Mouse (Mus musculus) small intestine, adult 2 months (tissue): ENCODE data around the gene St8sia2. TPM values are rescaled to one million over a fixed set of nuclear protein-coding genes. Genes with fewer than 3 reads are reported as not detected.

Source experiments
- H3K27ac ChIP-seq: fragments of 200-500 bp; 2 replicates; pipeline ENCODE4 v1.5.1; 2012; ENCODE audit warnings: low read depth, low read length, control low read depth, inconsistent platforms; ENCODE audit not compliant: insufficient read depth
- H3K27me3 ChIP-seq: fragments of 200-500 bp; 2 replicates; pipeline ENCODE4 v1.6.1; 2012; ENCODE audit warnings: mild to moderate bottlenecking, moderate library complexity, low read length, inconsistent platforms; ENCODE audit not compliant: control insufficient read depth, insufficient read depth
- H3K36me3 ChIP-seq: fragments of 200-500 bp; 2 replicates; pipeline ENCODE4 v1.6.1; 2012; ENCODE audit warnings: mild to moderate bottlenecking, low read length, control low read depth, inconsistent platforms; ENCODE audit not compliant: control insufficient read depth, insufficient read depth
- H3K4me1 ChIP-seq: fragments of 200-500 bp; 2 replicates; pipeline ENCODE4 v1.6.1; 2012; ENCODE audit warnings: low read length, inconsistent platforms, mixed read lengths; ENCODE audit not compliant: control insufficient read depth, insufficient read depth, insufficient read length
- H3K4me3 ChIP-seq: fragments of 200-500 bp; 2 replicates; pipeline ENCODE4 v1.5.1; 2012; ENCODE audit warnings: low read depth, mild to moderate bottlenecking, control low read depth, inconsistent platforms, low read length, moderate library complexity
- CTCF ChIP-seq: fragments of 200-500 bp; IDR thresholded peaks from 2 replicates; pipeline ENCODE4 v1.5.1; 2012; ENCODE audit warnings: low read depth, mild to moderate bottlenecking, control low read depth, inconsistent platforms, low read length, moderate library complexity, mixed read lengths; ENCODE audit not compliant: insufficient replicate concordance, insufficient read length; ENCODE audit errors: extremely low read depth
- POLR2A ChIP-seq: fragments of 200-500 bp; IDR thresholded peaks from 2 replicates; pipeline ENCODE4 v1.6.1; 2012; ENCODE audit warnings: low read depth, mild to moderate bottlenecking, control low read depth, inconsistent platforms, low read length, moderate library complexity
- WGBS: fragments of 180-500 bp; shearing (Covaris S2); methylation state at CpG from one replicate; pipeline ENCODE4 v1.1.7; 2018; 5-methylcytosine and 5-hydroxymethylcytosine counted together
- polyA plus RNA-seq: library from polyadenylated mRNA; depleted of rRNA; stranded (reverse); fragments of >200 nt; gene quantifications from 2 replicates; pipeline ENCODE4 v1.2.3, GENCODE M21; 2012

The St8sia2 gene
- polyA plus RNA-seq, 1 experiment: 0.18 TPM

DNA sequence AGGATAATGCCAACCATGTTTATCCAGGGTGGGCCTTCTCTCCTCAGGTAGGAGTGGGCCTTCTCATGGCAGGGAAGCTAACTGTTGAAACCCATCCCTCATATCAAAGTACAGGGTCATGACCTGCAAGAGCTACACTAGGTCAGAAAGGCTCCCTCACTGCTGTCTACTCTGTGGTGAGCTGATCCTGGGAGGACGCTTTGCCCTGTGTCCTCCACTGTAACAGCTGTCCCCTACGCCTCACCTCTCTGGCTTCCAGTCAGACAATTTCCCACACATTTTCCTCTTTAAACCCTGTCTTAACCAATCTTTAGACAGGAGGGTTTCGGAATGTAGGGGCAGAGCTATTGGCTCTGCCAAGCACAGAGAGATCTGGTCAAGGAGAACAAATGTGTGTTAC, 48.3 kb downstream of the St8sia2 start:
- WGBS: 89% methylated on average over 3 of the region's 3 CpGs
- Histone ChIP-seq H3K27ac (no peak overlapping the region), H3K4me1 (no peaks in the 10 kb centered on the region), H3K27me3 (no peaks in the 10 kb centered on the region), H3K36me3 (no peaks in the 10 kb centered on the region), H3K4me3 (no peak overlapping the region)
- TF ChIP-seq CTCF (no peak), POLR2A (no peak)

DNA sequence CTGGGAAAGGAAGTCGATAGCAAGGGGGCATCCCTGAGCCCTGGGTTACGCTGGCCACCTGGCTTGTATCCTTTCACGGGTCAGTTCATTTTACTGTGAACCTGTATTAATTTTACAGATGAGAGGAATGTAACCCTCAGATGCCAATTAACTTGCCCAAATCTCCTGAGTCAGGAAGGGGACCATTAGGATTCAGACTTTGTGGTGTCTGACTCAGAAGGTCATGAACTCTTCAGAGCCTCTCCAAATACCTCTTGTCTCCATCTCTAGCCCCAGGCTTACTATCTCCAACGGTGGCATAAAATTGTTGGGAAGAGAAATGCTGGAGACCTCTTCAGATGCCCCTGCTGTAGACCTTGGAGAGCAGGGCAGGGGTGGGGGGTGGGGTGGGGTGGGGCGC, 51.1 kb downstream of the St8sia2 start:
- 75% methylated on average over 5 of the region's 5 CpGs for WGBS
- Histone ChIP-seq H3K36me3 (no peaks in the 10 kb centered on the region), H3K4me1 (no peaks in the 10 kb centered on the region), H3K27ac (no peak overlapping the region), H3K27me3 (no peaks in the 10 kb centered on the region), H3K4me3 (no peak overlapping the region)
- TF ChIP-seq CTCF (no peak), POLR2A (no peak)

DNA sequence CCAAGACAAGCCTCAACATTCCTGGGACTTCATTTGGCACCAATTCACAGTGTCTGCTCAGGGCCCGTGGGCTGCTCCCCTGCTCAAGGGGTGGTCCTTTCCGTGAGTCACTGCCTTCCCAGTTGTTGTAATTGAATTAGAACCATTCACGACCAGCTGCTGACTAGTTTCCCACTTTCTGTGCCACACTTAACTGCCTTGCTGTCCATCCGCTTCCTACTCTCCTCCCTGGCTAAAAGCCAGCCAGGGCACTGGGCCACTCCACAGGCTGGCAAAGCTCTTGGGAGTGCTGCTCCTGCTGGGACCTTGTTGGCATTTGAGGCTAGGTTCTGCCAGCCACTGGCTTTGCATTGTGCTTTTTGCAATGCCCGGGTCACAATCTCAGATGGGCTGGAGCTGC, 59.0 kb downstream of the St8sia2 start:
- Histone ChIP-seq H3K27ac (no peak overlapping the region), H3K36me3 (no peaks in the 10 kb centered on the region), H3K27me3 (no peaks in the 10 kb centered on the region), H3K4me1 (no peaks in the 10 kb centered on the region), H3K4me3 (no peak overlapping the region)
- TF ChIP-seq POLR2A (no peak), CTCF (no peak)
- 59% methylated on average over 5 of the region's 5 CpGs for WGBS

DNA sequence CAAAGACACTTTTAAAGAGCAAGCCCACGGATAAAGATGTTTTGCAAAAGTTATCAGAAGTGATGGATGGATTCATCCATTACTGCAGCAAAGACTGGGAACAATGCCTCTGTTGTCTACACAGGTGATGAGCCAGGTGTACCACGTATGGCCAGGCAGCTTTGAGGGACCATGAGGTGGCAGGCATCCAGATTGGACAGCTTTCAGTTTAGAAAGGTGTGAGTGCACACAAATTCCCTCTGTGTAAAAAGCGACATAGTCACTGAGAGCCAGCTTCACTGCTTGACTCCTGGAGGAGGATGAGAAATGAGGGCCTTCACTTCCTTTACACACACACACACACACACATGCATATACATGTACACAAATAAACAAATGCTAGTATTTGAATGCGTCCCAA, 60.4 kb downstream of the St8sia2 start:
- H3K4me3 ChIP-seq: no peak overlapping the region
- H3K4me1 ChIP-seq: no peaks in the 10 kb centered on the region
- H3K27me3 ChIP-seq: no peaks in the 10 kb centered on the region
- TF ChIP-seq POLR2A: no peak
- TF ChIP-seq CTCF: no peak
- no peak overlapping the region for H3K27ac ChIP-seq
- WGBS: 77% methylated on average over 4 of the region's 4 CpGs
- H3K36me3 ChIP-seq: no peaks in the 10 kb centered on the region

DNA sequence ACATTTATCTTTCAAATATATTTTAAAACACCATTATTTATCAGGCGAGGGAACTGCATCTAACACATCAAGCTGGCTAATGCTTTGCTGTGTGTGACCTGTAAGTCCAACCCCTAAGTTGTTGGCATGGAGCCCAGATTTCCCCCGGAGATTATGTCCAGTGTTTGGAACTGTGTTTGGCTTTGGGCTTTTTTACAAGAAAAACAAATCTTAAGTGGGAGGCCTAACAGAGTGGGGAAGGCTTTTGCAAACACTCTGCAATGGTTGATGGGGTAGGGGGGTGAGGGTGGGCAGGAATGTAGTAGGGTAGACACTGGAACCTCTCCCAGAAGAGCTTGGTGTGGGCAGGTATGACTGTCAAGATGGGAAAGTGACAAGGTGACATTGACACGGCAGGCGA, 71.8 kb downstream of the St8sia2 start:
- Histone ChIP-seq H3K4me1 (no peaks in the 10 kb centered on the region), H3K36me3 (no peaks in the 10 kb centered on the region), H3K27me3 (no peaks in the 10 kb centered on the region), H3K4me3 (no peak overlapping the region), H3K27ac (no peak overlapping the region)
- no peak for TF ChIP-seq CTCF
- no peak for TF ChIP-seq POLR2A
- WGBS: 27% methylated on average over 4 of the region's 4 CpGs

DNA sequence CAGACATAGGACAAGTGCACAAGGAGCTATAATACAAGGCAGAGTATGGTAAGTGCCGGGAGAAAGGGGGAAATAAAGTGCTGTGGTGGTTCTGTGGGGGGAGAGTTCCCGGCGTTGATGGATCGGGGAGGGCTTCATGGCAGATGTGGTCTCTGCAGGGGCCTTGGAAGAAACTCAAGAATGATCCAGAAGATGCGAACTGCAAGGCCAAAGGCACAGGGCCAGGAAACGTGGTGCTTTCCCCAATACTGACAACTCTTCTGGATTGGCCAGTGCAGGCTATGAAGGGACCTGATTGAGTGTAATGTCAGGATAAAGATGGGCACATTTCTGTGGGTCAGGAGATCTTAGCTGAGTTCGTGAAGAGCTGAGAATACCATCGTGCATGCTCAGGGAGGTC, 74.3 kb downstream of the St8sia2 start:
- no peaks in the 10 kb centered on the region for H3K27me3 ChIP-seq
- H3K4me1 ChIP-seq: no peaks in the 10 kb centered on the region
- no peak overlapping the region for H3K27ac ChIP-seq
- H3K36me3 ChIP-seq: no peaks in the 10 kb centered on the region
- 84% methylated on average over 8 of the region's 8 CpGs for WGBS
- no peak overlapping the region for H3K4me3 ChIP-seq
- TF ChIP-seq POLR2A (no peak), CTCF (no peak)

DNA sequence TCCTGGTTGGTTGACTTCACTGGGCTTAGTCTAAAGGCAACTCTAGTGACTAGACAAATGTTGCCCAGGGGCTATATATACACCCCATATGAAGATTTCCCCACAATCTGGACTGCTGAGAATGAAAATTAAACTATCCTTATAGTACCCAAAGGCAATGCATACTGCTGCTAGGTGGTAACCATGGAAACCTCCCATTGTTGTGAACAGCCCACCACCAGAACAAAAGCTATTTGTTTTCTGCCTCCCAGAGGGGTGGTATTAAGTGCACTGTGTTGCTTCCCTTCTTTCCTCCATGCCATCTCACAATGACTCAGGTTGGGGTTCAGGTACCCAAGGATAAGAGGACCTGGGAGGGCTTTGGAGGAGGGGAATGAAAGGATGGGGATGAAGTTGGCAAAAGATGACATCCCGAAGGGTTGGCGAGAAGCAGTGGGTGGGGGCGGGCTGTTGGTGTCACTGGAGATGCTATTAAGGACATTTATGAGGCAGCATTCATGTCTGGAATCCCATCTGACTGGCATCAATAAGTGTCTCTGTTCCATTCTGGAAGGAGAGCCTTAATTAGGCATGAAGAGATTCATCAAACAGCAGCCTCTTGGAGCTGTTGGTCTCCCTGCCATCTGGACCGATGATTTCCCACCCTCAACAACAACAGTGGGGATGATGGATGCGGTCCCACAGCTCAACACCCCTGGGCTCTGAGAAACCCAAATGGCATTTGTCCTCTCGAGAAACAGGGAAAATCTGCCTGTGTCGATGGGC, 75.3 kb downstream of the St8sia2 start:
- Histone ChIP-seq H3K27ac (no peak overlapping the region), H3K4me3 (no peak overlapping the region), H3K4me1 (no peaks in the 10 kb centered on the region), H3K36me3 (no peaks in the 10 kb centered on the region), H3K27me3 (no peaks in the 10 kb centered on the region)
- no peak for TF ChIP-seq CTCF
- TF ChIP-seq POLR2A: no peak
- WGBS: 91% methylated on average over 7 of the region's 7 CpGs

DNA sequence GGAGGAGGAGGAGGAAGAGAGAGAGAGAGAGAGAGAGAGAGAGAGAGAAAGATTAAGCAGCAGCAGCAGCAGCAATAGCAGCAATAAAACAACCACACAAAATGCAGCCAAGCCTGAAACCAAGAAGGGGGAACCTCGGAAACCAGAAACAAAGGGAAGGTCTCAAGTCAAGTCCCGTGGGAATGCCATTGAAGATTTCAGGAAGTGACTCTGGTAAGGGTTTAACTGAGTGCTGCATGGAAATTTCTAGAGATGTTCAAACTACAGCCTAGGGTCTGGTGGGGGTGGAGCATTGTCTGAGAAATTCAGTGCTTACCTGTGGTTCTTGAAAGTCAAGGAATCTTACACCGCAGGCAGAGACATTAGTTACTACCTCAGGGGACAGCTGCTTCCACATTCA, 77.4 kb downstream of the St8sia2 start:
- WGBS: 59% methylated on average over 3 of the region's 3 CpGs
- H3K27me3 ChIP-seq: no peaks in the 10 kb centered on the region
- no peaks in the 10 kb centered on the region for H3K36me3 ChIP-seq
- H3K4me1 ChIP-seq: no peaks in the 10 kb centered on the region
- no peak overlapping the region for H3K4me3 ChIP-seq
- no peak overlapping the region for H3K27ac ChIP-seq
- TF ChIP-seq CTCF (no peak), POLR2A (no peak)
